Mouse (Mus musculus): ENCODE results near the gene Nrip1.

Nrip1 gene

DNA sequence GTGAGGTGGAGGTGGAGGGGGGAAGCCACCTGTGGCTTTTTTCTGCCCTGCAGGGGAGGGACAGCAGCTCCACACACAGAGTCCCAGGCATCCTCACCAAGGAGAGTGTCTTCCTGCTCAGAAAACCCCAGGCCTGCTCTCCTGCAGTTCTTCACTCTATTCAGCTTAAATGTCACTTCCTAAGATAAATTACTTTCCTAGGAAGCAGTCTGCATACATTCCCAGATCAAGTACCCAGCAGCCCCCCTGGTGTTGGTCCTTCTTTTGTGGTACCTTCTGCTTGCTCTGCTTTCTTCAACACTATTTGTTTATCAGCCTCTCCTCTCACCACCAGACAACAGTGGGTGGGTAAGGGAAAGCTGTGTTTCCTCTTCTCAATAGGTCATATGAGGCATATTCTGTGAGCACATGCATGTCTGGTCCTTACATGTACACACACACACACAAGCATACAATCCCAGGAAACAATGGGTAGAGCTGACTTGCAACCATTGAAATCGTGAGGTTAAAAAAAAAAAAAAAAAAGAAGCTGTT, 60.7 kb downstream of the Nrip1 start:
- DNase-seq: no peak

DNA sequence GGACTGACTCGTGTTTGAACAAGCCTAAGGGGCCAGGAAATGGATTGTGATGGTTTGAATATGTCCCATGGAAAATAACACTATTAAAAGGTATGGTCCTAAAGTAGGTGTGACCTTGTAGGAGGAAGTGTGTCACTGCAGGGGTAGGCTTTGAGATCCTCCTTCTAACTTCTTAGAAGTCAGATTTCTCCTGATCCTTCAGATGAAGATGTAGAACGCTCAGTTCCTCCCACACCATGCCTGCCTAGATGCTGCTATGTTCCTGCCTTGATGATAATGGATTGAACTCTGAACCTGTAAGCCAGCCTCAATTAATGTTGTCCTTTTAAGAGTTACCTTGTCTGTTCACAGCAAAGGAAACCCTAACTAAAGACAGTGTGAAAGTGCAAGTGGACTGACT, 62.8 kb downstream of the Nrip1 start:
- no peak for DNase-seq

DNA sequence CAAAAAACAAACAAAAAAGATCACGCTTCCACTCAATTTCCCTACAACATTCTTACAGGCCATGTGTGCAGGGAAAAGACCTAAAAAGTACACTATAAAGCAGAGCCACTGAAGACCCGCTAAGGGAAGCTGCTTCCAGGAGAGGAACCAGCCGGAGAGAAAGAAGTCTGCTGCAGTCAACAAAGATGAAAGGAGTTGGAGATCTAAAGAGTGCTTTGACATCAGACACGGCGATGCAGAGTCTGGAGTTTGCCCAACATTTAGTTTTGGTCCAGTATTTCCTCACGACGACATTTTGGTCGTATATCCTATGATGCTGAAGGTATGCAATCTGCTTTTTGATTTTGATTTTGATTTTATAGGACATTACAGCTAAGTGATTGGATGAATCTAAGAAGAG, 63.3 kb downstream of the Nrip1 start:
- DNase-seq: no peak

DNA sequence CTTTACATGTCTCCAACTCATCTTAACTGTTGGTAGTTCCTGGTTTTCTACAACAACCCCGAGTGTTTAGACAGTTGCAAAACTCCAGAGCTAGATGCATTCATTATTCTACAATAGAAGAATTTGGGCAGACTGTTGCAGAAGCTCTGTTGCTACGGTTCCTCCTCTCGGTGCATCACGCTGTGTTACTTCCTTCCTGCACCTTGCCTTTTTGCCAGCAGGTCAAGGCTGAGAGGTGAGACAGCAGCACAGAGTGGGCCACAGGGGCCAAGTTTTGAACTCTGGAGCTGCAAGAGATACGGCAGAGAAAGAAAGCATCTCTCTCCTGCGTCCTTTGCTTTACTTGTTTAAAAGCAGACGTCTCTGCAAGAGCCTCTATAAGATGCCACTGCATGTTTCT, 64.3 kb downstream of the Nrip1 start:
- no peak for DNase-seq

DNA sequence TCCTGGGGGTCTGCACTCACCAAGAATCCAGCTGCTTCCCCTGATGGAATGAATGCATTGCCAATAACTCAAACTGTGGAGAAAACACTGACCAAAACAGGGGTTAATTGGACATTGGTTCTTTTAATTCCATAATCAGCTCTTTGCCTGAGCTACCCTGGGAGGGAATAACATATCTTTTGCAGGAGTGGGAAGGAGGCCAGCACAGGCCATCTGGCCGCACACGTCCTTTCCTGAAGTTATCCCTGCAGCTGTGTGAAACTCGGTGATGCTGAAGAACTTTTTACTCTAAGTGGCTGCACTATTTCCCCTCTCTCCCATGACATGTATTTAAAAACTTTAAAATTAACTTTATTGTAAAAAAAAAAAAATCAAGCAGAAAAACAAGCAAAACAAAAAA, 66.6 kb downstream of the Nrip1 start:
- no peak for DNase-seq

DNA sequence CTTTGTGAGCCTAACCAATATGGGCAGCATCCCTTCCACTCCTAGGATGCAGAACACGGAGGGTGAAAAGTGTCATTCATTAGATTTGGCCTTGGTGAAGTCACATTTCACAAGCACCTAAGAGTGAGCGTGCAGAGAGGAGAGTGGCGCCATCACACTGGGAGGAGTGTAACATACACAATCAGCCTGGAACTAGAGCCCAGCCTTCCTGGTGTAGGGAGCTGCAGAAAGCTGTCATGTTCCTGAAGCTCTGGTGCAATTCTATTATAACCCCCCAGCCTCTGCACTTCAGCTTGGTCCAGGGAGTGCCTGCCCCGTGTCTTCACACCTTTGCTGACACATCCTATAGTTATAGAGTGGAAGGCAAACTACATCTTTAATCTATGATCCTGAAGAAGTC, 67.2 kb downstream of the Nrip1 start:
- no peak for DNase-seq

GRCm38 (mm10) chr16:76303436-76303835, 70.2 kb downstream of the Nrip1 start:
- DNase-seq: no peak

DNA sequence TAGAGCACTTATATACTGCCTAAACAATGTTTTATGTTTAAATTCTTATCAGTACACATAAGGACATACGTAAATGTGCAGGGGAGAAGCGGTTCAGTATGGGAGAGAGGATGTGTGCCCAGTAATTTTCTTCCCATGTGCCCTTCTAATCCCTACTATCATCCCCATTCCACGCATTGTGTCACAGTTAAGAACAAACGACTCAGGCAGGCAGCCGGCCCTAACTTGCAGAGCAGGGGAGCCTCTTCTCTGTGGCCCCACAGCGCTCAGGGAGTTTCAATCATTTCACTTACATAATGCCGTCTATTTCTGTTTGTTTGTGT, 71.9 kb downstream of the Nrip1 start:
- DNase-seq: no peak

- no peak for DNase-seq
Measured at GRCm38 (mm10) chr16:76301037-76301727, 72.4 kb downstream of the Nrip1 start.

DNA sequence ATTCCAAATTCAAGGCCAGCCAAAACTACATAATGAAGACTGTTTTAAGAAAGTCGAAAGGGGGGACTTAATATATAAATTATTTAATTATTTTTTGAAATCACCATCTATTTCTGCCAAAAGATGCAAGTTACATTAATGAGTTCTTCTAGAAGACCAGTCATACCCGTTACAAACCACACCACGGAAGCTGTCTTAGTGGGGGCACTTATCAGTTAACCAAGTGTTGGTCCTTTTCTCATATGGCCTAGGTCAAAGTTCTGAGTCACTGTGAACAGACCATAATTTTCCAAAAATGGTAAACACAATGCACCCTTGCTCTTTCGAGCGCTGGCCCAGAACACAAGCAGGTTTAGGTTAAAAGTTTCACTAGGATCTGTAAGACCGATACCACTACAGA, 73.2 kb downstream of the Nrip1 start:
- no peak for DNase-seq

DNA sequence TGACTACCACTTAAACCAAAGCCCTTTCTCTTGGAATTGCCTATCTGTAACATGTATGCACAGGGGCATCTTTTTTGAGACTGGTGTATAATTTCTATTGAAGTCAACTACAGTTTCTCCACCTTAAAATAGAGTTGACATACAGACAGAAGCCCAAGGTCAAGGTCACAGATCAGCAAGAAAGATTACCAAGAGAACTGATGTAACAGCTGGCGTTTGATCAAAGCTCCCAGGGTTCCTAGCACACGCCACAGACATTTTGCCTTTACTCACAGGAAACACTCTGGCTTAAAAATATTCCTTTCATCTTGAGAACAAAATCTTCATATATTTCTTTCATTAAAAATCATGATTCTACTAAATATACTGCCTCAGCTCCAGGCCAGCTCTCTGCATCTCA, 74.1 kb downstream of the Nrip1 start:
- no peak for DNase-seq

GRCm38 (mm10) chr16:76295322-76295721, 78.3 kb downstream of the Nrip1 start:
- no peak for DNase-seq

DNA sequence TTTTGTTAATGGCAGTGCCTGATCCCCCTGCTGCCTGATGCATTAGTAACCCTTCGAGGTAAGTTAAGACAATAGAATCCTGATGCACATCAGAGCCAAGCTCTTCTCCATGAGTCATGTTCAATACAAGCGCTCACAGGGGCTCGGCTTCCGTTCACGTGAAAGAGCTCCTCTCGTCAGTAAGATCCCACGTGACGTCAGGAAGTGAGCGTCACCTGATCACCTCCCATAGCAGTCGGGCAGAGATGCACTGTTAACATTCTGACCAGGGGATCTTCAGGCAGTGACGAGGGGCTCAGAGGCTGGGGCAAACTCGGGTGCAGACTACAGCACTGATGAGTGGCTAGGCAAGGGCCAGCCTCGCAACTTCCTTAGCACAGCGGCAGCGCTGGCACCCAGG, 79.1 kb downstream of the Nrip1 start:
- DNase-seq: no peak

GRCm38 (mm10) chr16:76293765-76294463, 79.7 kb downstream of the Nrip1 start:
- DNase-seq: no peak

DNA sequence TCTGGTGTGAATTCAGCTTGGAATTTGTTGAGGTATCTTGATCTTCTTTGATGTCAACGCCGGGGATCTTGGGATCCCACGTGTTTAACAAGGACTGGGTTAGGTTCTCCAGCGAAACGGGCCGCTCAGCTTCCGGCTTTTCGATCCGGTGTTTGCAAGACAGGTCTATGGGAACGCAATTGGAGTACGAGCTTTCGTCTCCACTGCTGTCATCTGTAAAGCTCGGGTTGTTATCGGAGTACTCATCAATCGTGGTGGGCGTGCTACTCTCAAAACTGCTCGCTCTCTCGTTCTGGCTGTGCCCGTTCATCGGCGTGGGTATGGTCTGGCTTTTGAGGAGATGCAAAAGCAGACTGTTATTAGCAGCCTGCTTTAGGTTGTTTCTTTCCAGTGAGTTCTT, 80.5 kb downstream of the Nrip1 start:
- DNase-seq: no peak

GRCm38 (mm10) chr16:76292656-76293055, 81.0 kb downstream of the Nrip1 start:
- DNase-seq: no peak

- DNase-seq: no peak
Measured at GRCm38 (mm10) chr16:76291366-76291765, 82.3 kb downstream of the Nrip1 start.

- DNase-seq: no peak
Measured at GRCm38 (mm10) chr16:76289495-76289894, 84.1 kb downstream of the Nrip1 start.

GRCm38 (mm10) chr16:76283796-76284195, 89.8 kb downstream of the Nrip1 start:
- DNase-seq: no peak

DNA sequence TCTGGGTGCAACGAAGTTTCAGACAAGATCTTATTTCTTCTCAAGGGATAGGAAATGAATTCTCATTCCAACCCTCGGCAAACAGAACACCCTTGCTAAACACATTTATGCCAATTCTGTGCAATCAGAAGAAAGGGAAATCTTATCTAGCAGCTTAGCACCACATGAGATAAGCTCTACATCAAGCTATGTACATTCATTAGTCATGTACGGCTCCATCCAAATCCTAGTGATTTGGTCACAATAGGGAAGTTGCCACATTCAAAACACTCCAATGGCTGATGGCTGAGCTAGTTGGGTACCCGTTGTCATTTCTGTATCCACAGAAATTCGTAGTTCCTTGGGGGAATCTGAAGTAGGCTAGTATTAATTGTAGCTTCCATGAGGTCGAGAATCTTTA, 91.8 kb downstream of the Nrip1 start:
- DNase-seq: no peak

DNA sequence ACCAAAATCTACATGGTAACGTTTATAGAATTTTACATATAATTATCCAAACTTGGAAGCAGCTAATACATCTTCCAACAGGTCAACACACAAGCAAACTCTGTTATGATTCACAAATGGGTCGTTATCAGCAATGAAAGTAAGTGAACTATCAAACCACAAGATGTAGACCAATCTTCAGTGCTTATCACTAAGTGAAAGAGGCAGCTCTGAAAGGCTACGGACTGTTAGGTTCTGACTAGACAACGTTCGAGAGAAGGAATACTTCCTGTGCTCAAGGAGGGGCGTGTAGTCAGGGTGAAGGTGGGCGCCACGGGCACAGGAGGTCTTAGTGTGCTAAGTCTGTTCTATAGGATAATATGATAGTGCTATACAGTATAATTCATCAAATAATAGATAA, 93.3 kb downstream of the Nrip1 start:
- DNase-seq: no peak

- no peak for DNase-seq
Measured at GRCm38 (mm10) chr16:76276271-76276670, 97.4 kb downstream of the Nrip1 start.

DNA sequence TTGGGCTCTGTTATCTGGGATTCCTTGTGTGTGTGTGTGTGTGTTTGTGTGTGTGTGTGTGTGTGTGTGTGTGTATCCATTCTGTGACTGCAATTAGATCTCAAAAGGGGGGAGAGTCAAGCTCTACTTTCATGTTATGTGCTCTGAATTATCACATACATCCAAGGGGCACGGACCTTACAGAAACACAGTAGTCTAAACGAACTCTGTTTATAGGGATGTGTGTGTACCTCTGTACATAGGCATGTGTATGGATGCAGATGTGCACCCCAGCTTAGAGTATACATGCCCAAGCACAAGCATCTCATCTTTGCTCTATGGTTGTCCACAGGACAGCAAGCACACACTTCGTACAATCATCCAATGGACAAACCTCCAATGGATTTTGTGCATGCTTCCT, 98.0 kb downstream of the Nrip1 start:
- no peak for DNase-seq

GRCm38 (mm10) chr16:76275166-76275565, 98.5 kb downstream of the Nrip1 start:
- no peak for DNase-seq

Data from kidney, adult 9 months (tissue).